Mouse (Mus musculus) lung, embryonic 16.5 days (tissue): Measurements from ENCODE around the gene Fabp3. TPM values are rescaled to one million over a fixed set of nuclear protein-coding genes. Genes with fewer than 3 reads are reported as not detected.

Experiments used
- ATAC-seq: fragments of 200-750 bp; cut with Nextera tagmentation; 2 replicates; pipeline ENCODE4 v1.8.0; 2017; ENCODE audit warnings: low read depth, mild to moderate bottlenecking, moderate library complexity
- H3K27ac ChIP-seq: fragments of 300-500 bp; sonication (generic); 2 replicates; pipeline ENCODE4 v1.5.1; 2014; ENCODE audit warnings: mild to moderate bottlenecking, control low read depth, low read length
- H3K27me3 ChIP-seq: fragments of 300-500 bp; sonication (generic); 2 replicates; pipeline ENCODE4 v1.6.1; 2014; ENCODE audit warnings: low read depth, low read length, mixed read lengths; ENCODE audit not compliant: control insufficient read depth, insufficient read depth
- H3K36me3 ChIP-seq: fragments of 300-500 bp; sonication (generic); 2 replicates; pipeline ENCODE4 v1.6.1; 2014; ENCODE audit warnings: low read length; ENCODE audit not compliant: control insufficient read depth, insufficient read depth
- H3K4me1 ChIP-seq: fragments of 300-500 bp; sonication (generic); replicated peaks from 2 replicates; pipeline ENCODE4 v1.6.1; 2014; ENCODE audit warnings: low read length, mixed read lengths; ENCODE audit not compliant: control insufficient read depth, insufficient read depth
- H3K4me2 ChIP-seq: fragments of 300-500 bp; sonication (generic); 2 replicates; pipeline ENCODE4 v1.6.1; 2014; ENCODE audit warnings: low read depth, low read length, control low read depth
- H3K4me3 ChIP-seq: fragments of 300-500 bp; sonication (generic); 2 replicates; pipeline ENCODE4 v1.5.1; 2014; ENCODE audit warnings: mild to moderate bottlenecking, low read length, control low read depth
- H3K9ac ChIP-seq: fragments of 300-500 bp; sonication (generic); 2 replicates; pipeline ENCODE4 v1.6.1; 2014; ENCODE audit warnings: low read length, control low read depth
- H3K9me3 ChIP-seq: fragments of 300-500 bp; sonication (generic); 2 replicates; pipeline ENCODE4 v1.6.1; 2016; ENCODE audit warnings: low read length; ENCODE audit not compliant: control insufficient read depth
- WGBS: fragments of 180-500 bp; shearing (Covaris S2); extraction: QIAGEN DNeasy Blood & Tissue Kit; methylation state at CpG from one replicate; pipeline ENCODE4 v1.1.7; 2014; 5-methylcytosine and 5-hydroxymethylcytosine counted together
- polyA plus RNA-seq: library from polyadenylated mRNA; unstranded; fragments of >200 nt; fragmentation: Nextera tagmentation; extraction: Ambion mirVana; gene quantifications from 2 replicates; pipeline ENCODE4 v1.2.1, GENCODE M21; 2015

Fabp3 gene
- polyA plus RNA-seq, 1 experiment from 2014 or later = 54.4 TPM

DNA sequence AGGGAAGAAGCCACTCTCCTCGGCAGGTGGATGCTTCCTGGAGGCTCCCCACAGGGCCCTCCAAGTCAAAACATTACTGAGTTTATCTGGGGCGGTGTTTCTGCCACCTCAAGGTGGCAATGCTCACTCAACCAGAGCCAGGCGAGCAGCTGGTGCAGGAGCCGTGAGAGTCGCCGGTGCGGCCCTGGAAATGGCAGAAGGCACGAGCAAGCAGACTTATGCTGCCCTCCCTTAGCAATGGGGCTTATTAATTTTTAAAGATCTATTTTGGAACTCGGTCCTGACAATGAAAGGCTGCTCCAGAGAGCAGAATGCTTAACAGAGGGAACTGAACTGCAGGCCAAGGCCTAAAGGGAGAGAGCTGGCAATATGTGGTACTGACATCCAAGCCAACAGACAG, 19.0 kb downstream of the Fabp3 start:
- 87% methylated on average over 9 of the region's 9 CpGs for WGBS
- ATAC-seq = no peak
- Histone ChIP-seq H3K4me3 (no peak overlapping the region), H3K9ac (no peak overlapping the region), H3K9me3 (no peaks in the 10 kb centered on the region), H3K27ac (no peak overlapping the region), H3K4me2 (no peak overlapping the region), H3K27me3 (no peaks in the 10 kb centered on the region), H3K4me1 (no peaks in the 10 kb centered on the region), H3K36me3 (peaks cover 14% of the 10 kb centered on the region; the same call in 1 of the 2 replicates)

DNA sequence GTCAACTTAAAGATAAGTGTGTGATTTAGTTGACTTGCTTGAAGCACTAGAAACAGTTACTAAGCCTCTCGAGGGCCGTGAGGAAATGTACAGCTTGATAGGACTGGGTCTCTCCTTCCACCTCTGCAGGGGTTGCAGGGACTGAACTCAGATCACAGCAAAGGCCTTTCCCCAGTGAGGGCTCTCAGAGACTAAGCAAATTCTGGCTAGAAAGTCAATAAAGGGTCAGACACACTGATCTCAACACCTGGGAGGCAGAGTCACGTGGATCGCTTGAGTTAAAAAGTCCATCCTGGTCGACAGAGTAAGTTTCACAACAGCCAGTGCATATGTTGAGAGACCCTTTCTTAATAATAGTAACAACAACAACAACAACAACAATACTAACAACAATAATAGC, 27.5 kb downstream of the Fabp3 start:
- Histone ChIP-seq H3K9ac (no peak overlapping the region), H3K36me3 (peaks cover 14% of the 10 kb centered on the region)

DNA sequence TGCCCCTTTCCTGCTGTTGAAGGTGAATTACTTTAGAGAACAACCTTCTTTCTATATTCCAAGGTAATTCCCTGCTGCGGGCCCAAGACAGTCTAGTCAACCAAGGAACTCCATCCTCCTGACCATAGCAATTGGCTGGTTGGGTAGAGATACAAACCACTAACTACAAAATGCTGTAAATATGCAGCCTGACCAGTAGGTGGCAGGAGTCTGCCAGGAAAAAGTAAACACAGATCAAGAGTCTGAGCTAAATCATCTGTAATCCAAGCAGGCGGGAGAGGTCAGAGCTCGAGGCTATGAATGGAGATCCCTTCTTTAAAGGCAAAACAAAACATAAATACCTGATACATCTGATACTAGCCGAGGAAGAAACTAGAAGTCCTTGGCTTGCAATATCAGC, 33.3 kb downstream of the Fabp3 start:
- Histone ChIP-seq H3K9me3 (no peaks in the 10 kb centered on the region), H3K27me3 (no peaks in the 10 kb centered on the region), H3K9ac (no peak overlapping the region), H3K36me3 (peaks cover 13% of the 10 kb centered on the region), H3K4me3 (no peak overlapping the region), H3K27ac (no peak overlapping the region), H3K4me1 (no peaks in the 10 kb centered on the region), H3K4me2 (no peak overlapping the region)
- ATAC-seq = no peak; the same call in 1 of the 2 replicates
- WGBS = 24% methylated on average over 4 of the region's 4 CpGs

More for the DNA sequence above, 27.5 kb downstream of the Fabp3 start:
- no peak overlapping the region for H3K4me3 ChIP-seq
- no peak overlapping the region for H3K4me2 ChIP-seq
- WGBS = 62% methylated on average over 5 of the region's 5 CpGs
- H3K9me3 ChIP-seq = no peaks in the 10 kb centered on the region
- no peak overlapping the region for H3K27ac ChIP-seq
- no peaks in the 10 kb centered on the region for H3K4me1 ChIP-seq
- no peaks in the 10 kb centered on the region for H3K27me3 ChIP-seq
- ATAC-seq = no peak

DNA sequence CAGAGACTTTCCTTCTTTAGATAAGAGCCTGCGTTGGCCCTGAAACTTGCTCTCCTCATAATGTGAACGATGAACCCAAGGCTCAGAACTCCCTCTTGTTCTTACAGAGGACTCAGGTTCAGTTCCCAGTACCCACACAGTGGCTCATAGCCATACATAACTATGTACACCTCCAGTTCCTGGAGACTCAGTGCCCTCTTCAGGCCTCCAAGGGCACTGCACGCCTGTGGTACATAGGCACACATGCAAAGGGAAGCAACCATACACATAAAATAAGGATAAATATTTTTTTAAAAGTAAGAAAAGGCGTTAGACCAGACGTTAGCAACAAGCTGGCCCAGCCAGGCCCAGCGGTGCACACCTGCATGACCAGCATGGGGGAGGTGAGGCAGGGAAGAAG, 41.3 kb downstream of the Fabp3 start:
- no peak overlapping the region for H3K27ac ChIP-seq
- H3K9me3 ChIP-seq = no peaks in the 10 kb centered on the region
- 92% methylated on average over 6 of the region's 6 CpGs for WGBS
- no peak for ATAC-seq
- H3K9ac ChIP-seq = no peak overlapping the region
- H3K4me2 ChIP-seq = no peak overlapping the region
- no peak overlapping the region for H3K4me3 ChIP-seq
- peaks cover 20% of the 10 kb centered on the region for H3K36me3 ChIP-seq
- H3K27me3 ChIP-seq = no peaks in the 10 kb centered on the region
- no peaks in the 10 kb centered on the region for H3K4me1 ChIP-seq

DNA sequence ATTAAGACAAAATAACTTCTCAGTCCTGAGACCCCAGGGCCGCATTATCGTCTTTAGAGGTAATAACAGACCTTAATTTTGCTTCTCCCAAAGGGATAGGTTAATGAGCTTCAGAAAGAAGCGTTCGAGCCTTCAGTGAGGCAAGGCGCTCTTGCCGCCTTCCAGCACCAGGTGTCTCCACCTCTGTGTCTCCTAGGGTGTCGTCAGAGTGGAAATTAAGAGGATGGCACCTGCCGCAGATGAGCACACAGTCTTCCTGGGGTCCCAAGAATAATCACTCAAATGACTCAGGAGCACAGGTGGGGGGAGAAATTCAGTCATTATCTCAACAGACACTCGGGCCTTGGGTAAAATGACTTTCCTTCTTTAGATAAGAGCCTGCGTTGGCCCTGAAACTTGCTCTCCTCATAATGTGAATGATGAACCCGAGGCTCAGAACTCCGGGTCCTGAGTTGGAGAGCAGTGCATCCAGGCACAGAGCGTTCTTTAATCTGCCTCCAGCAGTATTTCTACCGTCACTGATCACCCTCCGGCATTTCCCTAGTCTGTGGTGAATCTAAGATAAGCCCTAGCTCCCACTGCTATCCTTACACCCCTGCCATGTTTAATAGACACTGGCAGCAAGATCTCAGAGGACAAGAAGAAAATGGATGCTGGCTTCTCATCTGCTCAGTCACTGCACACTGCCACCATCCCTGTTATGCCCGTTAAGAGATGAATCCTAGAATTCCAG, 42.5 kb downstream of the Fabp3 start:
- Histone ChIP-seq H3K4me2 (no peak overlapping the region), H3K4me3 (no peak overlapping the region), H3K27ac (no peak overlapping the region), H3K27me3 (no peaks in the 10 kb centered on the region), H3K36me3 (peaks cover 20% of the 10 kb centered on the region), H3K4me1 (no peaks in the 10 kb centered on the region), H3K9me3 (no peaks in the 10 kb centered on the region), H3K9ac (no peak overlapping the region)
- no peak for ATAC-seq
- 81% methylated on average over 16 of the region's 16 CpGs for WGBS

DNA sequence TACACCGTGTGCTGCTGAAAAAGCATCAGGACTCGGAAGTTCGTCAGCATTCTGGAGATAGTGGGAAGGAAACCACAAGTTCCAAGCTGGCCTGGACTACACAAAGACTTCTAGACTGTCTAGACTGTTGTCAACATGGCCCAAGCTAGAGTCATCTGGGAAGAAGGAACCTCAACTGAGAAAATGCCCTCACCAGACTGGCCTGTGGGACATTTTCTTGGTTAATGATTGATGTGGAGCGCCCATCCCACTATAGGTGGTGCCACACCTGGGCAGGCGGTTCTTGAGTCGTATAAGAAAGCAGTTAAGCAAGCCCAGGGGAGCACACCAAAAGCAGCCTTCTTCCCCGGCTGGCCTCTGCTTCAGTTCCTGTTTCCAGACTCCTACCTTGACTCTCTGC, 44.2 kb downstream of the Fabp3 start:
- Histone ChIP-seq H3K27ac (no peak overlapping the region), H3K9ac (no peak overlapping the region), H3K4me3 (no peak overlapping the region), H3K9me3 (0 out of 2 replicates have a peak, but pooled peaks cover 2% of the 10 kb centered on the region), H3K27me3 (no peaks in the 10 kb centered on the region), H3K4me1 (no peaks in the 10 kb centered on the region), H3K4me2 (no peak overlapping the region), H3K36me3 (peaks cover 22% of the 10 kb centered on the region)
- no peak for ATAC-seq
- 83% methylated on average over 7 of the region's 7 CpGs for WGBS

DNA sequence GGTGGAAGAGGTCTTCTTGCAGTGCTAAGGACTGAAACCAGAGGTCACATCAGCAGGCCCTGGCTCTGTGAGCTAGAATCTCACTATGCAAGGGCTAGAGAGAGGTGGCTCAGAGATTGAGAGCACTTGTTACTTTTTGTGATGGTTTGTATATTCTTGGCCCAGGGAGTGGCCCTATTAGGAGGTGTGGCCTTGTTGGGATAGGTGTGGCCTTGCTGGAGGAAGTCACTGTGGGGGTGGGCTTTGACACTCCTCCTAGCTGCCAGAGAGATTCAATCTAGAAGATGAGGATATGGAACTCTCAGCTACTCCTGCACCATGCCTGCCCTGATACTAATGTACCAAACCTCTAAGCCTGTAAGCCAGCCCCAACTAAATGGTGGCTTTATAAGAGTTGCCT, 49.6 kb downstream of the Fabp3 start:
- peaks cover 6% of the 10 kb centered on the region; the same call in 1 of the 2 replicates for H3K36me3 ChIP-seq
- H3K4me1 ChIP-seq = peaks cover 15% of the 10 kb centered on the region
- ATAC-seq = no peak
- no peak overlapping the region for H3K27ac ChIP-seq
- no peak overlapping the region for H3K4me3 ChIP-seq
- no peak overlapping the region for H3K9ac ChIP-seq
- 0 out of 2 replicates have a peak, but pooled peaks cover 2% of the 10 kb centered on the region for H3K9me3 ChIP-seq
- no peak overlapping the region for H3K4me2 ChIP-seq
- no peaks in the 10 kb centered on the region for H3K27me3 ChIP-seq

DNA sequence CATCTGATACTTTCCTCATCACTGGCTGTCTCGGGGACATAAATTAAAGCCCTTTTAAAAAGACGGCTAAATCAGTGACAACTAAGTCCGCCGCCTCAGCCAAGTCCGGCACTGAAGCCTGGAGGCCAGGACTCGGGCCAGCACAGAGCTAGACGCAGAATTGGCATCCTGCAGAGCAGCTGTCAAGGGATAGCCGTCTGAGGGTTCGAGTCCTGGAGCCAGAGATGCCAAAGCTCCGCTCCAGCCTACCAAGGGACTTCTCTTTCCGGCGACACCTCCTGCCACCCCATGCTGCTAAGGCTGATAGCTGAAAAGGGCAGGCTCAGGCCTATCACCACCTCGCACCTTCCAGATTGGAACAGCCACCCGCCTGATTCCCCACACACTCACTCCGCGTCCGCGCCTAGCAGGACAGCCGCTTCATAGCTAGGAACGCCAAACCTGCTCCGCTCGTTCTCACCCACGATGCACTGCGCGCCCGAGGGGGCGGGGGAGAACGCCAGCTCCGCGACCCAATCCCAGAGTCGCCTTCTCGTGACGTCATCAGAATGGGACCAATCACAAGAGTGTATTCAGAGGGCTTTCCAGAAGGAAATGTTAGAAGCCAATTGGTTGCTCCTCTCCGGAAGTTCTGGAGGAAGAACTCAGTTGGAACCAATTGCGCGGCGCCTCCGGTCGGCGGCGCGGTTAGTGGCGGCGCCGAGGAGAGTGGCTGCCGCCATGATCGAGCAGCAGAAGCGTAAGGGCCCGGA, 51.3 kb downstream of the Fabp3 start, which contains the start of the genes Zcchc17 and Snrnp40:
Zcchc17 (minus strand) TSS at position 458 of the 752 bp plus-strand sequence.
Snrnp40 (plus strand) TSS at position 647 of the 752 bp plus-strand sequence.
- H3K9ac ChIP-seq = peak within 1 kb of the TSS; percentile 98

DNA sequence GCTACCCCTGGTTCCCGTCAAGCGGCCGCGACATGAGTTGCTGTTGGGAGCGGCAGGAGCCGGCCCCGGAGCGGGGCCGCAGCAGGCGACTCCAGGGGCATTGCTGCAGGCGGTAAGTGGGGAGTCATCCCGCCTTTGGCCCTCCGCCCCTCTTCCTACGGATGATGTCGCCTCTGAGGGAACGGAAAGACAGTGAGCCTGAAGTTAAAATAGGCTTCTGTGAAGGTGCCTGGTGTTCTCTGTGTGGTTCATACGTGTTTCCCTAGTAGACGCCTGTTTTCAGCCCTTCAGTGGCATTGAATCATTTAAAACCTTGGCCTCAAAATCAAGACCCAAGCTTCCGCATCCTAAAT, 51.8 kb downstream of the Fabp3 start:
- Histone ChIP-seq H3K9ac (peak overlapping the region; percentile 97), H3K4me1 (peaks cover 15% of the 10 kb centered on the region), H3K4me3 (peak overlapping the region; percentile 99), H3K36me3 (peaks cover 19% of the 10 kb centered on the region), H3K27me3 (no peaks in the 10 kb centered on the region), H3K4me2 (peak overlapping the region; percentile 85), H3K27ac (peak overlapping the region; percentile 82), H3K9me3 (0 out of 2 replicates have a peak, but pooled peaks cover 2% of the 10 kb centered on the region)
- 0% methylated on average over 17 of the region's 19 CpGs for WGBS
- no peak; the same call in 1 of the 2 replicates for ATAC-seq

More for the DNA sequence above, 51.3 kb downstream of the Fabp3 start, which contains the start of the genes Zcchc17 and Snrnp40:
- Histone ChIP-seq H3K4me2 (peak within 1 kb of the TSS; percentile 85), H3K4me3 (peak within 1 kb of the TSS; percentile 99), H3K27me3 (no peaks in the 10 kb centered on the region), H3K9me3 (0 out of 2 replicates have a peak, but pooled peaks cover 2% of the 10 kb centered on the region), H3K36me3 (peaks cover 13% of the 10 kb centered on the region), H3K4me1 (peaks cover 15% of the 10 kb centered on the region), H3K27ac (peak within 1 kb of the TSS; percentile 82)
- ATAC-seq = peak; percentile 99
- under 1% methylated on average over 45 of the region's 49 CpGs for WGBS
